Mouse (Mus musculus) limb, embryonic 10.5 days (tissue): ENCODE measurements at regions not wholly inside any gene's neighbourhood (a gene's known extent, or its start where the extent isn't known, plus 50 kb on each side); places are given as distances from the start of the nearest gene placed in this dataset.

ENCODE experiments used
- DNase-seq: peaks from one replicate; pipeline ENCODE4 v3.0.0-alpha.2; 2017; ENCODE audit warnings: low spot score
- H3K27ac ChIP-seq: fragments of 300-500 bp; sonication (generic); 2 replicates; pipeline ENCODE4 v1.5.1; 2016; ENCODE audit warnings: mild to moderate bottlenecking
- H3K27me3 ChIP-seq: fragments of 300-500 bp; sonication (generic); 2 replicates; pipeline ENCODE4 v1.6.1; 2016; ENCODE audit warnings: low read depth, mild to moderate bottlenecking; ENCODE audit not compliant: poor library complexity, severe bottlenecking
- H3K36me3 ChIP-seq: fragments of 300-500 bp; sonication (generic); 2 replicates; pipeline ENCODE4 v1.6.1; 2016; ENCODE audit warnings: mild to moderate bottlenecking, moderate library complexity
- H3K4me1 ChIP-seq: fragments of 300-500 bp; sonication (generic); 2 replicates; pipeline ENCODE4 v1.6.1; 2016
- H3K4me3 ChIP-seq: fragments of 300-500 bp; sonication (generic); 2 replicates; pipeline ENCODE4 v1.5.1; 2016; ENCODE audit warnings: mild to moderate bottlenecking, moderate library complexity
- H3K9me3 ChIP-seq: fragments of 300-500 bp; sonication (generic); replicated peaks from 2 replicates; pipeline ENCODE4 v1.6.1; 2016; ENCODE audit warnings: mild to moderate bottlenecking
- WGBS: fragments of 180-500 bp; shearing (Covaris S2); methylation state at CpG from one replicate; pipeline ENCODE4 v1.1.7; 2016; 5-methylcytosine and 5-hydroxymethylcytosine counted together

DNA sequence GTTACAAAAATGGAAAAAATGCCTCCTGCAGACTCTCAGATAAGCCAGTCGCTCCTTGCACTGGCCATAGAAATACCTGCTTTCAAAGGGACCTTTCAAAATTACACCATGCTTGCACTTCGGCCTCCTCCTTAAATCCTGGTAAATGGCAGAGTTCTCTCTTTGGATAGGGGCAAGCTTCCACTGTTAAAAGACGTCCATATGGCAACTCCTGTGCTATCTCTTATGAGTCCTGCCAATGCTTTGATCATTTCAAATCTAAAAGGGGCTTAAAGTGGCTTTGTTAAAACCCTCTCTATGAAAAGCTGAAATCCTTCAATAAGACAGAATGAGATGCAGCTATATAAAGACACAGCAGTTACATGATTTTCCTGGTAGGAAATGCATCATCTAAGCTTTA is 55.2 kb upstream of the Fshr start:
- no peak overlapping the region for H3K4me3 ChIP-seq
- H3K27me3 ChIP-seq = no peaks in the 10 kb centered on the region
- WGBS = 79% methylated on average over 3 of the region's 3 CpGs
- no peak for DNase-seq
- no peaks in the 10 kb centered on the region for H3K4me1 ChIP-seq
- no peaks in the 10 kb centered on the region for H3K9me3 ChIP-seq
- H3K36me3 ChIP-seq = no peaks in the 10 kb centered on the region
- no peak overlapping the region for H3K27ac ChIP-seq

DNA sequence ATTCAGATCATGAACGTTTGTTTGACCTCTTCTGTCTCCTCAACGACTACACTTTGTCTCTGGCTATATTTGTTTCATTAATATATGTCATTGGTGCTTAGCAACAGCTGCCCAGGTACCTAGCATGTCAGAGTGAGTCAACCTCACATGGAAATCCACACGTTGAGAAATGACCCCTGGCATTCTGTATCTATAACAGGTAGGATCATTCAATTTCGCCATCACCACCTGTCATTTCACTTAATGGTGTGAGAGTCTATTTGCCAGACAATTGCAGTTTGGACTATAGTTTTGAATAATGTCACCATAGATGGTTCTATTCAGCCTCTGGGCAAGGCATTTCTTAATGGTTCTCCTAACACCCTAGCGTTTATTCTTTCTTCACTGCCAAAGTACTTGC is 50.3 kb upstream of the Fshr start:
- Histone ChIP-seq H3K9me3 (no peaks in the 10 kb centered on the region), H3K36me3 (no peaks in the 10 kb centered on the region), H3K4me3 (no peak overlapping the region), H3K27me3 (no peaks in the 10 kb centered on the region), H3K27ac (no peak overlapping the region), H3K4me1 (no peaks in the 10 kb centered on the region)
- no peak for DNase-seq
- WGBS = 79% methylated on average over 5 of the region's 5 CpGs
